Mouse (Mus musculus) intestine, embryonic 14.5 days (tissue): Measurements from ENCODE around the gene Kalrn. TPM values are rescaled to one million over a fixed set of nuclear protein-coding genes. Genes with fewer than 3 reads are reported as not detected.

Source experiments
- ATAC-seq: fragments of 200-750 bp; cut with Nextera tagmentation; replicated peaks from 2 replicates; pipeline ENCODE4 v1.8.0; 2017; ENCODE audit warnings: low read depth, moderate number of reproducible peaks, moderate TSS enrichment, moderate library complexity; ENCODE audit not compliant: low FRiP score, low TSS enrichment
- DNase-seq: peaks from one replicate; pipeline ENCODE4 v3.0.0-alpha.2; 2018; ENCODE audit warnings: low spot score
- H3K27ac ChIP-seq: fragments of 300-500 bp; sonication (generic); 2 replicates; pipeline ENCODE4 v1.5.1; 2014; ENCODE audit warnings: low read depth, mild to moderate bottlenecking, control low read depth
- H3K27me3 ChIP-seq: fragments of 300-500 bp; sonication (generic); replicated peaks from 2 replicates; pipeline ENCODE4 v1.6.1; 2014; ENCODE audit warnings: low read length, control low read depth; ENCODE audit not compliant: control insufficient read depth, insufficient read depth
- H3K36me3 ChIP-seq: fragments of 300-500 bp; sonication (generic); 2 replicates; pipeline ENCODE4 v1.6.1; 2014; ENCODE audit warnings: low read length, control low read depth; ENCODE audit not compliant: control insufficient read depth, insufficient read depth
- H3K4me1 ChIP-seq: fragments of 300-500 bp; sonication (generic); replicated peaks from 2 replicates; pipeline ENCODE4 v1.6.1; 2014; ENCODE audit warnings: low read length, control low read depth, mixed read lengths; ENCODE audit not compliant: control insufficient read depth, insufficient read depth
- H3K4me2 ChIP-seq: fragments of 300-500 bp; sonication (generic); 2 replicates; pipeline ENCODE4 v1.6.1; 2014; ENCODE audit warnings: low read length
- H3K4me3 ChIP-seq: fragments of 300-500 bp; sonication (generic); 2 replicates; pipeline ENCODE4 v1.5.1; 2014; ENCODE audit warnings: low read depth, low read length, control low read depth, mixed read lengths
- H3K9ac ChIP-seq: fragments of 300-500 bp; sonication (generic); 2 replicates; pipeline ENCODE4 v1.6.1; 2014; ENCODE audit warnings: mild to moderate bottlenecking, low read length
- H3K9me3 ChIP-seq: fragments of 300-500 bp; sonication (generic); 2 replicates; pipeline ENCODE4 v1.6.1; 2016; ENCODE audit warnings: low read length, control low read depth; ENCODE audit not compliant: control insufficient read depth
- WGBS: fragments of 180-500 bp; shearing (Covaris S2); extraction: QIAGEN DNeasy Blood & Tissue Kit; methylation state at CpG from one replicate; pipeline ENCODE4 v1.1.7; 2014; 5-methylcytosine and 5-hydroxymethylcytosine counted together
- polyA plus RNA-seq: library from polyadenylated mRNA; unstranded; fragments of >200 nt; fragmentation: Nextera tagmentation; extraction: Ambion mirVana; gene quantifications from 2 replicates; pipeline ENCODE4 v1.2.1, GENCODE M21; 2014

Gene Kalrn
- polyA plus RNA-seq, 1 experiment from 2014 or later = 20.1 TPM

GRCm38 (mm10) chr16:34120801-34121201, 452.5 kb downstream of the Kalrn start:
- Histone ChIP-seq H3K9me3 (no peaks in the 10 kb centered on the region), H3K36me3 (no peaks in the 10 kb centered on the region), H3K27ac (no peak overlapping the region), H3K4me2 (no peak overlapping the region), H3K4me1 (no peaks in the 10 kb centered on the region), H3K4me3 (no peak overlapping the region), H3K27me3 (no peaks in the 10 kb centered on the region), H3K9ac (no peak overlapping the region)
- no peak for DNase-seq
- no peak for ATAC-seq
- 67% methylated on average over 9 of the region's 9 CpGs for WGBS

- no peaks in the 10 kb centered on the region for H3K36me3 ChIP-seq
- WGBS = 90% methylated on average over 7 of the region's 7 CpGs
- H3K4me3 ChIP-seq = no peak overlapping the region
- no peaks in the 10 kb centered on the region for H3K9me3 ChIP-seq
- no peak overlapping the region for H3K9ac ChIP-seq
- H3K27ac ChIP-seq = no peak overlapping the region
- no peak for DNase-seq
- no peaks in the 10 kb centered on the region for H3K4me1 ChIP-seq
- H3K27me3 ChIP-seq = no peaks in the 10 kb centered on the region
- no peak for ATAC-seq
- no peak overlapping the region for H3K4me2 ChIP-seq
These were observed 453.5 kb downstream of the Kalrn start for GRCm38 (mm10) chr16:34119844-34120243.

- H3K27me3 ChIP-seq = no peaks in the 10 kb centered on the region
- no peak overlapping the region for H3K4me2 ChIP-seq
- H3K4me1 ChIP-seq = no peaks in the 10 kb centered on the region
- H3K27ac ChIP-seq = no peak overlapping the region
- ATAC-seq (no peak), DNase-seq (no peak)
- no peak overlapping the region for H3K9ac ChIP-seq
- WGBS = 24% methylated on average over 2 of the region's 2 CpGs
- H3K9me3 ChIP-seq = no peaks in the 10 kb centered on the region
- no peaks in the 10 kb centered on the region for H3K36me3 ChIP-seq
- no peak overlapping the region for H3K4me3 ChIP-seq
These were observed 454.0 kb downstream of the Kalrn start for GRCm38 (mm10) chr16:34119370-34119769.

- Histone ChIP-seq H3K27ac (no peak overlapping the region), H3K9ac (no peak overlapping the region), H3K36me3 (no peaks in the 10 kb centered on the region), H3K4me2 (no peak overlapping the region), H3K9me3 (no peaks in the 10 kb centered on the region), H3K4me3 (no peak overlapping the region), H3K27me3 (no peaks in the 10 kb centered on the region), H3K4me1 (no peaks in the 10 kb centered on the region)
- WGBS = 10% methylated on average over 3 of the region's 3 CpGs
- ATAC-seq = peak; percentile 48; the same call in 1 of the 2 replicates
- DNase-seq = peak; percentile 79
These were observed 458.7 kb downstream of the Kalrn start for GRCm38 (mm10) chr16:34114665-34115064.

GRCm38 (mm10) chr16:34113150-34113549, 460.2 kb downstream of the Kalrn start:
- WGBS = 94% methylated on average over 9 of the region's 9 CpGs

GRCm38 (mm10) chr16:34112490-34112889, 460.8 kb downstream of the Kalrn start:
- Histone ChIP-seq H3K4me2 (no peak overlapping the region), H3K4me1 (no peaks in the 10 kb centered on the region; the same call in 1 of the 2 replicates), H3K9ac (no peak overlapping the region), H3K9me3 (no peaks in the 10 kb centered on the region), H3K27ac (no peak overlapping the region; the same call in 1 of the 2 replicates), H3K27me3 (no peaks in the 10 kb centered on the region), H3K4me3 (no peak overlapping the region), H3K36me3 (no peaks in the 10 kb centered on the region)
- WGBS = 30% methylated on average over 5 of the region's 5 CpGs
- ATAC-seq (peak; percentile 52; the same call in 1 of the 2 replicates), DNase-seq (no peak)

More at GRCm38 (mm10) chr16:34113150-34113549, 460.2 kb downstream of the Kalrn start:
- ATAC-seq (no peak), DNase-seq (no peak)
- H3K9ac ChIP-seq = no peak overlapping the region
- H3K9me3 ChIP-seq = no peaks in the 10 kb centered on the region
- no peak overlapping the region for H3K4me3 ChIP-seq
- no peaks in the 10 kb centered on the region for H3K36me3 ChIP-seq
- H3K27me3 ChIP-seq = no peaks in the 10 kb centered on the region
- no peaks in the 10 kb centered on the region; the same call in 1 of the 2 replicates for H3K4me1 ChIP-seq
- no peak overlapping the region for H3K4me2 ChIP-seq
- H3K27ac ChIP-seq = no peak overlapping the region

GRCm38 (mm10) chr16:34110840-34111625, 462.3 kb downstream of the Kalrn start:
- ATAC-seq (no peak), DNase-seq (no peak)
- H3K27me3 ChIP-seq = no peaks in the 10 kb centered on the region
- no peak overlapping the region for H3K27ac ChIP-seq
- no peak overlapping the region for H3K9ac ChIP-seq
- no peaks in the 10 kb centered on the region for H3K9me3 ChIP-seq
- no peak overlapping the region for H3K4me3 ChIP-seq
- no peaks in the 10 kb centered on the region; the same call in 1 of the 2 replicates for H3K4me1 ChIP-seq
- H3K36me3 ChIP-seq = no peaks in the 10 kb centered on the region
- 73% methylated on average over 7 of the region's 7 CpGs for WGBS
- no peak overlapping the region for H3K4me2 ChIP-seq

- H3K4me3 ChIP-seq = no peak overlapping the region
- no peaks in the 10 kb centered on the region for H3K27me3 ChIP-seq
- no peaks in the 10 kb centered on the region for H3K9me3 ChIP-seq
- peaks cover 3% of the 10 kb centered on the region for H3K4me1 ChIP-seq
- WGBS = 90% methylated on average over 6 of the region's 6 CpGs
- H3K27ac ChIP-seq = no peak overlapping the region
- no peak overlapping the region for H3K9ac ChIP-seq
- ATAC-seq = no peak
- no peak overlapping the region for H3K4me2 ChIP-seq
- DNase-seq = no peak
- H3K36me3 ChIP-seq = no peaks in the 10 kb centered on the region
These were observed 468.9 kb downstream of the Kalrn start for GRCm38 (mm10) chr16:34104427-34104826.

GRCm38 (mm10) chr16:34102742-34103141, 470.6 kb downstream of the Kalrn start:
- peaks cover 3% of the 10 kb centered on the region; the same call in 1 of the 2 replicates for H3K4me1 ChIP-seq
- no peak overlapping the region for H3K27ac ChIP-seq
- no peak overlapping the region for H3K4me2 ChIP-seq
- no peak overlapping the region for H3K9ac ChIP-seq
- H3K36me3 ChIP-seq = no peaks in the 10 kb centered on the region
- no peak overlapping the region for H3K4me3 ChIP-seq
- no peaks in the 10 kb centered on the region for H3K9me3 ChIP-seq
- ATAC-seq (no peak), DNase-seq (no peak)
- 30% methylated on average over 5 of the region's 5 CpGs for WGBS
- H3K27me3 ChIP-seq = no peaks in the 10 kb centered on the region
